Mouse (Mus musculus) frontal cortex, postnatal 10 days (tissue): ENCODE results near the gene Ggt7.
"Not testable (repeated sequence)": the region's sequence is repeated elsewhere in the genome, so short reads cannot be mapped to it uniquely, and the experiment has no call there.

Source experiments
- DNase-seq, 2 experiments: peaks; one replicate each; pipeline ENCODE4 v3.0.0; 2022; ENCODE audit warnings: low spot score in 2 of 2, mixed read lengths in 1 of 2

Gene Ggt7

GRCm38 (mm10) chr2:155517455-155518423, at the start of gene Ggt7, which contains the start of gene Acss2:
Ggt7 (minus strand) TSS chr2:155518237.
Acss2 (plus strand) TSS chr2:155517948.
- DNase-seq, result peak; percentile 98

DNA sequence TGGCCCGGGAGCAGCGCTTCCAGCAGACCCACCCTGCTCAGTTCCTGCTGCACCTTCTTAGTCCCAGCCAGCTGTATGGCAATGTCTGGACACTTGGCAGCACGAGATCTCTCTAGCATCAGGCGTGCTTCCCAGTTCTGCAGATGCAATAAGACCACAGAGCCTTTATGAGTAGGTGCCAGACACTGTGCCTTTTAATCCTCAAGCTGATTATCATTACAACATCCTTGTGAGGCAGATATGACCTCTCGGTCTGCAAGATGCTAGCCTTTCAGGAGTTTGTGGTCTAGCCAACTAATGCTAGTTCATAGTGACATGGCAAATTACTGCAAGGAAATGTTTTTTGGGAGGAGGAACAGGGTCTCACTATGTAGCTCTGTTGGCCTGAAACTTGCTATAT, 49.7 kb upstream of the Ggt7 start:
- DNase-seq, result no peak

GRCm38 (mm10) chr2:155562934-155563333, 44.9 kb upstream of the Ggt7 start:
- DNase-seq, result no peak

- no peak for DNase-seq
Observed at GRCm38 (mm10) chr2:155562209-155562608, 44.2 kb upstream of the Ggt7 start.

DNA sequence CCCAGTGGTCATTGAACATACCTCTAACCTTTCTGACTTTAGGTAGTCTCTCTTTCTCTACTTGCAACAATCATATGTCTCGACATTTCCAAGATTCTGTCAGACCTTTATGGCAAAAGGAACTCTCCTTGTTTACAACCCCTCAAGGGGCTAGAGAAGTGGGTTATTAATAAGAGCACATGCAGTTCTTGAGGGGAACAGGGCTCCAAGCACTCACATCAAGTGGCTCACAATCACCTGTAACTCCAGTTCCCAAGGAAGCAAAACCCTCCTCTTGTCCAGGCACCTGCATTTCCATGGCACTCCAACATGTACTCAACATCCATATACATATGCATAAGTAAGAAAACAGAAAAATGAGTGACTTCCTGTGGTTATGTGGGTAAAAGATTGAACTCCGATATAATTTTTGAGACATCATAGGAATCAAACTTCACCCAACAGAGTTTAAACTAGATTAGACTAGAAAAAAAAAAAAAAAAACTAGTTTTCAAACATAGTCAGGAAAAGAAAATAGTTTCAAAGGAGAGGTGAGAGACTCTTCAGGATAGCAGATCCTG, 36.5 kb upstream of the Ggt7 start:
- DNase-seq, result no peak

DNA sequence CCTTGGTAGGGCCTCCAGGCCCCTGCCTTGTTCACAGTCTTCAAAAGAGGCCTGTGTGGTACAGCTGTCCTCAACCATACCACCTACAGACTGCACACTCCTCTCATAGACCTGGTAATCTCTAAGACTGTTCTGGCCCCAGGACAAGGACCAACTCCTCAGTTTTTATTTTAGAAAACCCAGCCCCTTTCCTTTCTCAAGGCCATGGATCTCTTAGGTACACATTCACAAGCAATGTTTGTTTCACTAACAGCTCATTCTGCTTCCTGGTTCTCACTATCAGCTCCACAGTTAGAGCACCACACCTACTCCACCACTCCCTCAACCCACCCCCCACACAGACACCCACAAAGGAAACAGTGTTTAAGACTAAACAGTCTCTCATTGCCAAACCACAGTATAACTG, 34.9 kb upstream of the Ggt7 start:
- DNase-seq, result no peak

DNA sequence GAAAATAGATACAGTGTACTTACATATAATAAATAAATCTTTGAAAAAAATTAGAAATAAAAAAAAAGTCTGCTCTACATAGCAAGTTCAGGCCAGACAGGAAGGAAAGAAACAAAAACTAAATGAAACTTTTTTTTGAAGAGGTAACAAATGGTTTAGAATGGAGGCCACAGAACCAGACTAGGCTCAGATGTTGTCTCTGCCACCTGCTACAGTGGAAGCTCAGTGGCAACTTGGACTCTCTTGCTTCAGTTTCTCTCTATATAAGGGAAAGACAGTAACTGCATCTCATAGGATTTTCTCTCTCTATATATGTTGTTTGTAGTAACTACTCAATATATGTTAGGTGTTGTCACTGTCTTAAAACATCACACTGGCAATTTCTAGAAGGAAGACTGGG, 34.3 kb upstream of the Ggt7 start:
- DNase-seq, result no peak

DNA sequence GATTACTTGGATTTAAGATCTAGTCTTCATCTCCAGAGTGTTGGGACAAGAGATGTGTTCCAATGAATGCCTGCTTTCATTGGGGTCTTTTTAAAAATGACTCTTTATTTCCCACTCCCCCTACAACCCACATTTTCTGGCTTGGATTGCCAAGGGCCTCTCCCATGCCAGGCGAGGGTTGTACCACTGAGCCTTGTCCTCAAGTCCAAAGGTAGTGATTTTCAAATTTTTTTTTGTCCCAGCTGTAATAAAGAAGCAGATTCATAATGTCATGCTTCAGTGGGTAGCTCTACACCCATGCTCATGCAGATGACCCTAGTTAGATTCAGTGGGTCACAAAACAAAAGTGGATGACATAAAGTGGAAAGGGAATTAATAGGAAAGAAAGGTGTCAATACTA, 28.9 kb upstream of the Ggt7 start:
- DNase-seq, result no peak

DNA sequence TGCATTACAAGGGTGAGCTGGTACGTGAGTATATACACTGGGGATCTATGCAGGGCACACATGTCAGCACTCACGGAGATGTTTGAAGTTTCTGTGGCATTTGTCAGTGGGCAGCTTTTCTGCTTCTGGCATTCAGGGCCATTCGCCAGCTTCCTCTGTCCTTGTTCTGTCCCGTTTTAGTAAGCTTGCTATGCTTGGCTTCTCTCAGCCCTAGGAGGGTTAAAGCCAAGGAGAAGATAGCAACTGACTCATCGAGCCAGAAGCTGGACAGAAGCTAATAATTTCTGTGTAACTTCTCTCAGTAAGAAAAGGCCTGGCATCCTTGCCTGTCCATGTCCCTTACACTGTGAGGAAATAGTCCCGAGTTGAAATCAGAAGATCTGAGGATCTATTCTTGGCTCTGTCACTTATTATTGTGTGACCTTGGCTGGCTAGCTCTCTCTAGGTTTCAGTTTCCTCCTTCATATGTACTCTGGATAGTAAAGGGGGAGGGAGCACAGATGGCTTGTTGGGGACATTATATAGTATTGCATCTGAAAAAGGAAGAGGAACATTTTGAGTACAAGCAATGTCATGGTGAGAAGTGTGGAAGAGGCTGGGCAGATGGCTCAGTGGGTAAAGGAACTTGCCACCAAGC, 22.9 kb upstream of the Ggt7 start:
- DNase-seq, result no peak

GRCm38 (mm10) chr2:155539696-155540095, 21.7 kb upstream of the Ggt7 start:
- no peak for DNase-seq

- DNase-seq, result not testable (repeated sequence)
Observed at GRCm38 (mm10) chr2:155538463-155539057, 20.5 kb upstream of the Ggt7 start.

DNA sequence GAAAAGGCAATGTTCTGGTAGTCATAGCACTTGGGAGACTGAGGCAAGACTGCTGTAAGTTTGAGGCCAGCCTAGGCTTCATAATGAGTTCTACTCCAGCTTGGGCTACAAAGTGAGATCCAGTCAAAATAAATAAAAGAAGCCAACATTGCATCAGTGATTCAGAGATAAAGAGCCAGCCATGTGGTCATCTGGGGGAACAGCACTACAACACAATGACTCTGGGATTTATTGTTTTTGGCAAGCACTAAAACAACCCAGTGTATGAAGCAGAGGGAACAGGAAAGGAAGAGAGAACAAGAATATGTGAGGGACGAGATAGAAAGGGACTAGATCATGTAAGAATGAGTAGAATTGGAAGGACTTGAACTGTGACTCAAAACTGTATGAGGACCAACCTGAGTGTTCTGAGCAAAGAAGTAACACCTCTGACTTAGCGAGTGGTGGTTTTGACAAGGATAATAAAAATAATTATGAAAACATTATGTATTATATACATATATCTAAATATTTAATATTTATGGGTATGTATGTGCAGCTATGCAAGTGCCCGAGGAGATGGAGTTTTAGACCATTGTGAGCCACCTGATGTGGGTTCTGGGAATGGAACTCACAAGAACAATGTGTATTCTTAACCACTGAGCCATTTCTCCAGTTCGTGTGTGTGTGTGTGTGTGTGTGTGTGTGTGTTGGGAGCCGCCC, 19.9 kb upstream of the Ggt7 start:
- no peak for DNase-seq

- DNase-seq, result no peak
Observed at GRCm38 (mm10) chr2:155536292-155536691, 18.3 kb upstream of the Ggt7 start.

GRCm38 (mm10) chr2:155527367-155527766, 9.3 kb upstream of the Ggt7 start:
- no peak for DNase-seq

GRCm38 (mm10) chr2:155524378-155524777, 6.3 kb upstream of the Ggt7 start:
- no peak for DNase-seq

GRCm38 (mm10) chr2:155523706-155524105, 5.7 kb upstream of the Ggt7 start:
- no peak for DNase-seq

- no peak for DNase-seq
Observed at GRCm38 (mm10) chr2:155518531-155519270, 664 bp upstream of the Ggt7 start.

DNA sequence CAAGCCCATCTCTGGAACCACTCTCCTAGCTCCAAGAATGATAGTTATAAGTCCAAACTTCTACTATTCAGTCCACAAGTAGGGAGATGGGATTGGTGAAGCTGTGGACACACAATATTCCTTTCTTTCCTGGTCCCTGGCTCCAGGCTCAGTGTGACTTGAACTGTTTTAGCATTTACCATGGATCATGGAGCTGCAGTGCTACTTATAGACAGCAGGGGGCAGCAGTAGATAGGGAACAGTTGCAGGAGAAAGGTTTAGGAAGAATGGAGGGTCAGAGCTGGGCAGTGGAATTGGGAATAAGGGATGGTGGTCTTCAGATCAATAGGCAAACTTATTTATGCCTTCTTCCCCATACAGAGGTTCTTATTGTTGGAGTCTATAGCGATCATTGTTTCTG, 2.1 kb downstream of the Ggt7 start:
- DNase-seq, result peak in 1 of 2 experiments; percentile 66

DNA sequence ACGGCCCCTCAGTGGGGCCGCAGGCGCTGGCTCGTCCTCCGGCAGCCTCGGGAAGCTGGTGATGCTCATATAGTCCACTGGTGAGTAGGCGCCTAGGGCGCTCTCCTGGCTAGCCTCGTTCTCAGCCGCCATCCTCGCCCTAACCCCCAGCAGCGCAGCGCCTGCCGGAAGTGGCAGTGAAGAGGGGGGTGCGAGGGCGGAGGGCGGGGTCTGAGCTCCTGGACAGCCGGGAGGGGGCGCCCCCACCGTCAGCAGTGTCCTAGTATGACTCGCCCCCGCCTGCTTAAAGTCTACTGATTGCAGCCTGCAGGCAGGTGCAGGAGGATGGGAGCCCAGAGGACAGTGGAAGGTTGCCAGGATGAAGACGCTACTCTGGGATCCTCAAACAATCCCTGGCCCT, 3.4 kb downstream of the Ggt7 start:
- peak; percentile 83 to 84 for DNase-seq

DNA sequence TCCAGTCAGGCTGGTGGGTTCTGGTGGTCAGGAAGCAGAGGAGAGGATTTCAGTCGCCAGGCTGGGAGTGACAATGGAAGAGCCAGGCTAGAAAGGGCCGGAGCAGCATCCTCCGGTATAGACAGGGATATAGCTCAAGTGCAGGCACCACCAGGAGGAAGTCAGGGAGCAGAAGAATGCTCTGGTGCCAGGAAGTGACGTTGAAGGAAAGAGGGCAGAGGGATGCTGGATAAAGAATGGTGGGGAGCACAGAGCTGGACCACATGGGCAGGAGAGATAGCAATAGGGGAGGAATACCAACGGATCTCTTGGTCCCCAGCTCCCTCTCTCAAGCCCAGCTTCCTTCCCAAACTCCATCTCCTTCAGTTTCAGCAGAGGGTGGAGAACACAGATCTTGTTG, 4.5 kb downstream of the Ggt7 start:
- DNase-seq, result peak in 1 of 2 experiments; percentile 19

- no peak for DNase-seq
Observed at GRCm38 (mm10) chr2:155512479-155512878, 5.6 kb downstream of the Ggt7 start.
